Mouse (Mus musculus) gastrocnemius, postnatal 14 days (tissue): Measurements from ENCODE around the gene Eftud2. TPM values are rescaled to one million over a fixed set of nuclear protein-coding genes. Genes with fewer than 3 reads are reported as not detected.

ENCODE experiments used
- DNase-seq: peaks from one replicate; pipeline ENCODE4 v3.0.0; 2021; ENCODE audit warnings: mixed read lengths
- intact Hi-C: fragments of 180-260 bp; cut with DNase I; formaldehyde crosslinking; loops from one replicate; pipeline ENCODE4 v1.15.1; 2025; ENCODE audit warnings: low total_unique reads
- total RNA-seq, 2 experiments: library from RNA; stranded (reverse); gene quantifications; 2 replicates each; pipeline ENCODE4 v1.2.3; 2021

The Eftud2 gene
- total RNA-seq, 2 experiments from 2014 or later = 31.1 to 31.7 TPM

- no peak for DNase-seq
- intact Hi-C loops = no loop called here
These were observed 54.3 kb downstream of the Eftud2 start for GRCm38 (mm10) chr11:102826476-102826875.

DNA sequence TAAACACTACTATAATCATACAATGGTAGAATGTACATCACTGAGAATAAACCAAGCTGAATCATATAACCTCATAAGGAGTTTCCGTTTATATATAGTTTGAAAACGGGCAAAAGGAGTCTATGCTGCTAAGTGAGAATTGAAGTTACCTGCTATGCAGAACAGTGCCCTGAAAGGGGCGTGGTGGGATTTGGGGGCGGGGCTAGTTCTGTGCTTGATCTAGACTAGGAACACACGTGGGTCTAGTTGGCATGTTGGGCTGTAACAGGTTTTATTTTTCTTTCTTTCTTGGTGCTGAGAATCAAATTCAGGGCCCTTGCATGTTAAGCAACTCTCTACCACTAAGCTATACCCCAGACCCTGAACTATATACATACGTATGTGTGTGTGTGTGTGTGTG is 59.6 kb downstream of the Eftud2 start:
- DNase-seq = no peak
- intact Hi-C loops = no loop called here

DNA sequence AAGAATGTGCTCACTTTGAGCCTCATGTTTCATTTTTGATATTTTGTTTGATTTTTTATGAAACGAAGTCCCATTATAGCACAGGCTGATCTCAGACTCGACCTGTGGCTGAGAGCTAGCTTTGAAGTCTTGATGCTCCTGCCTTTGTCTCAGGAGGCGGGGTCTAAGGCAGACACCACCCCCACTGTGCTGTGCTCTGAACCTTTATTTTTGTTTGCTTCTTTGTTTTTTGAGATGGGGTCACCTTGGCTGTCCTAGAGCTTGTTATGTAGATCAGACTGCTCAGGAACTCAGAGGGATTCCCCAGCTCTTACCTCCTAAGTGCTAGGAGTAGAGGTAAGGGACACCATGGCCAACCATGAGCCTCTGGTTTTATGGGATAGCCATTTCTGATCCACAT is 60.4 kb downstream of the Eftud2 start:
- intact Hi-C loops = no loop called here
- DNase-seq = no peak

GRCm38 (mm10) chr11:102819783-102820385 is 60.9 kb downstream of the Eftud2 start:
- no peak for DNase-seq
- intact Hi-C loops = loop anchor here (5.0 kb wide), 1 partner anchor 43 kb away; no protein-coding TSS in a partner anchor

GRCm38 (mm10) chr11:102819021-102819782 is 61.6 kb downstream of the Eftud2 start, which contains the start of gene Gjc1:
Gene Gjc1 (minus strand): TSS chr11:102819700.
- intact Hi-C loops = loop anchor here (5.0 kb wide), 1 partner anchor 42 kb away; no protein-coding TSS in a partner anchor
- DNase-seq = peak; percentile 79

DNA sequence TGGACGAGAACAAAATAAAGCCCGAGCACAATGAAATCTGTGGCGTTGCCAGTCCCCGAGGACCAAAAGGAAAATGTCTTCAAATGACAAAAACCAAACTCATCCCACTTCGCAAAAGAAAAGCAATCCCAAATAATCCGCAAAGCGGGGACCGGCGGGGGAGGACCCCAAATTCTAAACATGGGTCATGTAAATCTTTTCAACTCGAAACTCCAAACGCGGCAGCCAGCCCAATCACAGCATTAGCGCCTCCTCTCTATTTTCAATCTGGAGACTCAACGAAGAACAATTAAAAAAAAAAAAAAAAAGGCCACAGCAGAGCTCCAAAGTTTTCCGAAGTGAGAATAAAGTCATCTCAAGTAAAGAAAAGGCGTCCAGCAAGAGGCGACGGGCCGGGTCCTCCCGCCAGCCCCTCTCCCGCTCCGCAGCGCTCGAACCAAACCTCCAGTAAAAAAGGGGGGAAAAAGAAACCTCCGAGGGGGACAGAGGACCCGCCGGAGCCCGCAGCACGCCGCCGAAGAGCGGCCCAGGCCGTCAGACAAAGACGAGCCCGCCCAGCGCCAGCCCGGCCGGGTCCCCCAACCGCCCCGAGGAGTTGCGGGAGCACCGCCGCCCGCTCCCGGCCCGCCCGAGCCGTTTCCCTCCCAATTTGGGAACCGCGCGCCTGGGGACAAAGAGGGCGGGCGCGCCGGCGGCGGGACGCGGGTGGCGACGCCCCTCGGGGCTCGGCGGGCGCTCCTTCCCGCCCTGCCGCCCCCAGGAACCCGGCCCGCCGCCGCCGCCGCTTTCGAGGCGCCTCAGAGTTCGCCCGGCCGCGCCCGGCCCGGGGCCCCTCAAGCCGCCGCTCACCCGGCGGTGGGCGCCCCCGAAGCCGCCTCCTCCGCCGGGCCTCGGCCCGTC is 62.4 kb downstream of the Eftud2 start:
- peak; percentile 53 for DNase-seq
- intact Hi-C loops = loop anchor here (5.0 kb wide), 1 partner anchor 41 kb away; no protein-coding TSS in a partner anchor

GRCm38 (mm10) chr11:102814881-102815280 is 65.9 kb downstream of the Eftud2 start:
- intact Hi-C loops = loop anchor here (5.0 kb wide), 1 partner anchor 38 kb away; no protein-coding TSS in a partner anchor
- no peak for DNase-seq

DNA sequence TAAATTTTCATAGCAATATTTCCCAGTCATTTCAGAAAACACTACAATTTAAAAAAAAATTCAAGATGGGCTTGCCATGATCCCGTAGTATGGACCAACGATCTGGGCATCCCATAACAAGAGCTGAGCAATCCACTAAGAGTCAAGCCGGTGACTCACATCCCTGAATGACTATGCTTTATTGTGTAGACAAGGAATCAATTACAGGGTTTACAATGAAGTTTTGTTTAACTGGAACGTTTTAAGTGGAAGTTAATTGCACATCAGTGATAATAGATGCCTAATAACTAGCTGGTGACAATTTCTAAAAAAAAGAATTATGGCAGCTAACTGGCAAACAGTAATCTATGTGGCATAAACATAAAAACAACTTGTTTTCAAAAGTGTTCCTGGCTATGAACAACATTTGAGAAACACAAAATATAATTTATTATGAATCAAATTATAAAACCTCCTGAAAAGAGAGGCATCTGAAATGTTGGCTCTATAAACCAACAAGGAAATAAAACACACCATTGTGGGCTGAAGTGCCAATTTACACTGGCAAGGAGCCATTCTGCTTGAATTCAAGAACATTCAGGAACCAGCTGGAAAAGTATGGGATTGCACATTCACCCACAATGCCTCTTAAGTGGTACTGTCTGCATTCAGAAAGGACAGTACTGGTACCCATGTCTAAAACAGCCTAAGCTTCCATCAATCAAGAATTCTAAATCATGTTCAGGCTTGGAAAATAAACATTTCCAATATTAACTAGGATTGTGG is 69.9 kb downstream of the Eftud2 start:
- intact Hi-C loops = no loop called here
- no peak for DNase-seq

- intact Hi-C loops = no loop called here
- no peak for DNase-seq
These were observed 72.5 kb downstream of the Eftud2 start for GRCm38 (mm10) chr11:102808246-102808645.

GRCm38 (mm10) chr11:102803453-102803852 is 77.3 kb downstream of the Eftud2 start:
- intact Hi-C loops = no loop called here
- no peak for DNase-seq

GRCm38 (mm10) chr11:102794157-102794556 is 86.6 kb downstream of the Eftud2 start:
- intact Hi-C loops = no loop called here
- no peak for DNase-seq

- DNase-seq = peak; percentile 23
- intact Hi-C loops = no loop called here
These were observed 88.9 kb downstream of the Eftud2 start for GRCm38 (mm10) chr11:102791682-102792445.

Other genes with a start within 250 kb of the Eftud2 start
- gene Meioc, start 217.3 kb downstream of the Eftud2 start, total RNA-seq = not detected
- gene Ccdc43, start 183.2 kb downstream of the Eftud2 start, total RNA-seq = 10 to 100 TPM; 80.4 to 84.6 TPM
- 1 to 10 TPM in 1 of 2 experiments, under 1 TPM in 1; 0.84 to 1.4 TPM for gene Adam11, start 119.5 kb downstream of the Eftud2 start, total RNA-seq
- gene Gjc1, start 61.3 kb downstream of the Eftud2 start, total RNA-seq = 10 to 100 TPM; 15.2 to 17.9 TPM
- gene Higd1b, start 45.1 kb downstream of the Eftud2 start, total RNA-seq = 1 to 10 TPM; 4.8 to 8.3 TPM
- gene Ccdc103, start 219 bp upstream of the Eftud2 start, total RNA-seq = not detected
- not detected for gene Fam187a, start 4.2 kb upstream of the Eftud2 start, total RNA-seq
- under 1 TPM; 0.16 to 0.23 TPM for gene Gfap, start 19.9 kb upstream of the Eftud2 start, total RNA-seq
- gene Kif18b, start 44.1 kb upstream of the Eftud2 start, total RNA-seq = 1 to 10 TPM; 1.8 to 2.0 TPM
- under 1 TPM; 0.20 to 0.41 TPM for gene C1ql1, start 65.7 kb upstream of the Eftud2 start, total RNA-seq
- 10 to 100 TPM; 42.8 to 44.0 TPM for gene Nmt1, start 147.2 kb upstream of the Eftud2 start, total RNA-seq
- 10 to 100 TPM; 22.8 to 30.0 TPM for gene Dcakd, start 147.3 kb upstream of the Eftud2 start, total RNA-seq
- gene Plcd3, start 220.7 kb upstream of the Eftud2 start, total RNA-seq = 1 to 10 TPM; 4.5 TPM
- gene Acbd4, start 220.7 kb upstream of the Eftud2 start, total RNA-seq = 10 to 100 TPM; 30.0 to 35.7 TPM
- 10 to 100 TPM; 20.7 to 21.5 TPM for gene Hexim1, start 235.2 kb upstream of the Eftud2 start, total RNA-seq